Mouse (Mus musculus): ENCODE data around the gene Camta1.

Gene Camta1

DNA sequence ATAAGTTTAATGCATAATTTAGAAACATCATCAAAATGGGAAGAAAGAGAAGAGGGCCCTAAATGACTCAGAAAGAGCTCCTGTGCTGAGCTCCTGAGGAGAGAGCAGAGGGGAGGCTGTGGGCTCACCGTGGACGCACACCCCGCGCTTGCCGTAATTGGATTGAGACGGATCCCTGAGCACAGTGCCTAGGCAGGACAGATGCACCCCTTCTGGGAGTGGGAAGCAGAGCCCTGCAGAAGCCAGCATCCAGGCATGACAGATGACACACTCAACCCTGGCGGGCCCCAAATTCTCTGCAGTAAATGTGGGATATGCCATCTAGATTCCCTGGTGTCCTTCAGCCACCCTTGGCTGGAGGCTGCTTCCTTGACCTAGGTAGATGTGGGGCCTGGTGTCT lies 654.1 kb downstream of the Camta1 start:
- no peak for ATAC-seq (ENCODE audit: low TSS enrichment)

DNA sequence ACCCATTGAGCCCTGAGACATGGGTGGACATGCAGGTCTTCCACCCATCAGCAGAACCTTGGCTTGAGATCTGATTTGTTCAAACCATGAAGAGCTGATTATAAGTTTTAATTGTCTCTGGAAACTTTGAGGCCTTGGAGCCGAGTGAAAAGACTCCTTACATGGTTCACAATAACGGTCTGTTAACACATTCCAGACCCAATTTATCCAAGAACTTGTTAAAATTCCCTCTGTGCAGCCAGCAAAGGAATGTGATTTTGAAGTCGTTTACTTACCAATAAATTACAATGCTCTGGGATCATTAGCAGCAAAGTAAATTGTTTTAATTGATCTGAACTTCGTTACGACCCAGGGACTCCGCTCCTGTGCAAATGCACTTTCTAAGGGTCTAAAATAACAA lies 658.8 kb downstream of the Camta1 start:
- no peak for ATAC-seq (ENCODE audit: low TSS enrichment)

DNA sequence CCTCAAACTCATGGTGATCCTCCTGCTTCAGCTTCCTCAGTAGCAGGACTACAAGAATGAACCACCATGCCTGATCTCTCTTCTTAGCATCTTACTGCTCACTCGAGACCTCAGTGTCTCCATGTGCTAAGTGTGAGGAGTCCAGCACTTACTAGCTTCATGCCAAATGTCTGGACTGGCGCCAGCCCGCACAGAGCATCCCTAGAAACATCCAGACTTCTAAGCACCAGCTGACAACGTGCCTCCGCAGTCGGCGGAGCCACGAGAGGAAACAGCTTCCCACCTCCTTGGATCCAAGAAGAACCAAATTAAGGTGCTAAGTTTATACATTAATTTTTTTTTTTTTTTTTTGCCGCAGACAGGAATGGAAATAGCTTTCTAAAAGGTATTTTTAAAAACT lies 661.4 kb downstream of the Camta1 start:
- ATAC-seq (ENCODE audit: low TSS enrichment) = peak; percentile 96

DNA sequence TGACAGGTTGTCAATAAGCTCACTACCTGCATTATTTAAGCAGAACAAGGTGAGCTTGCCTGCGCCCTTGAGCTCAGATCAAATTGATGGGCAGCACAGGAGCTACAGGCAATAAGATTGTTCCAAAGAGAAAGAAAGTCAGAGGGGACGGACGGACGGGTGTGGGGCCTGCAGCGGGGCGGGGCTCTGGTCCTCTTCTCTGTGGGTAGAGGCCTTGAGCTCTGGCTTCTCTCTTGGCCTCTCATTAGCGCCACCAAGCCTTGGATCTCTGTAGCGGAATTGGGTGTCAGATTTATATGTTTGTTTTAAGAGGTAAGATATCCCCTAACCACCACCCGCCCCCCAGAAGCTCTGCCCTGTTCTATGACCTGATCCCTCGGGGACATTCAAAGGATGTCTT lies 666.5 kb downstream of the Camta1 start:
- ATAC-seq (ENCODE audit: low TSS enrichment) = no peak

DNA sequence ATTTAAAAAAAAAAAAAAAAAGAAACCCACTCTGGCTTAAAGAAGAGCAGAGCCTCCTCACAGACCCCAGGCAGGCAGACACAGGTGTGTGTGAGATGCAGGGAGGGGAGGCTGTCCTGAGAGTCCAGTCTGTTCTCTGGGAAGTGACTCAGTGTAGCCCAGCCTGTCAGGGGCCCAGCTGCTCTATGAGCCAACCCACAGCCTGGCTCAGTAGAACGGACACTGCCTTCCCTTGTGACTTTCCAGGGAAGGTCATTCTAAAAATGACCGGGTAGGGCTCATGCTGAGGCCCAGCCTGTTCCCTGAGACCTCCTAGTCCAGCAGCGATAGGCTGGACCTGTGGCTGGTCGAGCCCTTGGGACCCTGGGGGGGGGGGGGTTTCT lies 667.0 kb downstream of the Camta1 start:
- ATAC-seq (ENCODE audit: low TSS enrichment) = no peak

DNA sequence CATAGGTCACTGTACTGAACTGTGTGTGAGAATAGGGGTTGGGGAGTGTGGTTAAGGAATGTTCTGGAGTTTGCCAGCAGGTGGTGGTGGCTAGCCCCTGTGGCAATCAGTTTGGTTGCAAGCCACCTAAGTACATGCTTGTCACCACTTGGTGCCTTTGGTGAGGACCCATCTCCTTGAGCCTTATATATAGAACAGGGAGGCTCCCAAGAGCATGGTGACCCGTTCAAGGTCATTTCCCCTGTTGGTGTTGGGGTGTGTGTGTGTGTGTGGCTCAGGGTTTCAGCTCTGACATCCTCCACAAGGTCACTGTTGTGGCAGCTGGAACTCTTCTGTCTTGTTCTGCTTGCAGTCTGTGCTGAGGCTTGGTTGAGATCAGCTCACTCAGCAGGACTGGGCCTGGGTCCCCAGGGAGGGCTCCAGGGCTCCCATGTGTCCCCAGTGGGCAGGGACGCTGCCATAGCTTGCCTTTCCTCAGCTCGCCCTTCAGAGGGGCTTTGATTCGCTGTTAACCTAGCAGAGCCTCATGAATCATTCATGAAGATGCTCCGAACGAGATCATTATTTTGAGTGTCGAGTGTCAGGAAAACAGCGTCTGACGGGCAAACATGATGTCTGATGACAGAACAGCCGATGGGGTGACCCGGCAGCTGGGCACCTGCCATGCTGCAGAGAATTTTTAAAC lies 667.5 kb downstream of the Camta1 start:
- no peak for ATAC-seq (ENCODE audit: low TSS enrichment)

DNA sequence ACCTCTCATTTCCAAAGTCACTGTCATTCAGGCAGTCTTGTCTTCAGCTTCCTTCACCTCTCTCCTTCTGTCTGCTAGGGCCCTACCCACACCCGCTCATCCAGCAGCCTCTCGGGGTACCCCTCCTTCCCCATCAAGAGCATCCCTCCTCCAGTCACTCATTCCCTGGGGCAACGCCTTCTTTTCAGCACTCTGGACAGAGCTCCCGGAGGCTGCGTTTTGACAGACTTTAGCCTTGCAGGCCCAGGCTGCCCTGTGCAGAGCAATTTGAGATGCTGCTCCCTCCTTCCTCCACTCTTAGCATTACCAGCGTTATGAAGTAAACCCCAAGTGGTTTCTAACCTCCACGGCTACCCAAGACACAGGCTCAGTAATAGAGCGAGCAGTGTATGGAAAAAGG lies 675.2 kb downstream of the Camta1 start:
- ATAC-seq (ENCODE audit: low TSS enrichment) = no peak

DNA sequence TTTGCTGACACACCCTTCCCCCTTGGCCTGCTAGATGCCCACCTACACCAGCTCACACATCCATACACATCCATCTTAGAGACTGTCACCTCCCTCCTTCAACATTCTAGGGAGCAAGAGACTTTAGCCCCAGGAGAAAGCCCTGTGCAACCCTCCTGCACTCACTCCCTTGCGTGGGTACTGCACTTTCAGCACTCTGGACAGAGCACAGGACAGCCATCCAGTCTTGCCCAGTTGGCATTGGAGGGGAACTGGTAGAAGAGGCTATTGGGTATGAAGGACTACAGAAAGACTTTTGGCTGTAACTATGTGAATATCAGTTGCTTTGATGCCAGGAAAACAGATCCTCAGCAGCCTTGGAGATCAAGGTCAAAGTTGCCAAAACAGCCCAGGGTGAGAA lies 675.9 kb downstream of the Camta1 start:
- ATAC-seq (ENCODE audit: low TSS enrichment) = no peak

DNA sequence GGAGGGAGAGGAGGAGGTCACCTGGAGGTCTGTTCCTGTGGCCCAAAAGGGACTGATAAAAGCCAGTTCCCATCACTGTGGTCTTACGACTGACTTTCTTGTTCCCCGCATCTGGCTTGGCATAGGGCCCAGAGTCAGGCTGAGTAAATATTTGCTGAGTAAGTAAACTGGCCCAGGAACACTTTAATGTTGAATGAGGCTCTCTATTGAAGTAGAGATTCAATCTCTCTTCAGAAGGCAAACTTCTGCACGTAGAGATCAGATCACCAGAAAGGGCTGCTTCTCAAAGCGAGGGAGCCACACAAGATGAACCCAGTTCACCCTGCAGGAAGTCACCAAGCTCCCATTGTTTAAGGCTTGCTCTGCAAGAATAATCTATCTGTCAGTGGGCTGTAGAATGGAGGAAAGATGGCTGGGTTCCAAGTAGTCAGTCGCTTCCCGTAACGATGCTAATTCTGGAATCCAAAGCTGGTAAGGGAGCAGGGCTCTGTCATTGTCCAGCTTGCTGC lies 681.2 kb downstream of the Camta1 start:
- no peak for ATAC-seq (ENCODE audit: low TSS enrichment)

DNA sequence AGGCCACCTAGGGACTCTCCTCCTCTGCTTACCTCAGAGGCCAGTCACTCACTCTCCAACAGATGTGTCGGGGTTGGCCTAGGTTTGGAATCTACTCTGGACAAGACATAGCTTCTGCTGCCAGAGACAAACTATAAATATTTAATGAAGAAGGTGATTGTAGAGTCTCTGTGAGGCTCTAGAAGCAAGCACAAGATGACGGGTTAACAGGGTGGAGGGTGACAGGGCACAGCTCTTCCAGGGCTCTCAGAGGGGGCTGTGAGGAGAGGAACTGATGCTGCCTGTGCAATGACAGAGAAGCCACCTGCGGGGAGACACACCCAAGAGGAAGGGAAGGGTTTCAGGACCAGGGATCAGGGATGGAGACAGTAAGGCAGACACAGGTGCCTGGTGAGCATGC lies 682.0 kb downstream of the Camta1 start:
- ATAC-seq (ENCODE audit: low TSS enrichment) = no peak

DNA sequence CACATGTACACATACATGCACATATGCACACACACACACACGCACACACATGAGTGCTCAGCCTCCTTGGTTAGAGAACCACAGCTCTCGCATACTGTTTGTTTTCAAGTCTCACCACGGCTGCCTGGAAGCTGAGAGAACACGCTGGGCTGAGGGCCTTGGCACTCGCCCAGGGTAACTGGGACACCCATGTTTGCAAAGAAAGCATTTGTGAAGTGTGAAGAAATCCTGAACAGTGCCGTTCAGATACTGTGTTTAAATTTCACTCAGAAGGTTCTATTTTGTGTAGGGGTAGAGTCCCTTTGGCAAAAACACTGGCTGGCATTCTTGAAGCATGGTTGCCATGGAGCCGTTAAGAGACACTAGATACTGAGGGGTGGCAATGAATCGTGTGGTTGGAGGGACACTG lies 682.7 kb downstream of the Camta1 start:
- ATAC-seq (ENCODE audit: low TSS enrichment) = peak; percentile 94

DNA sequence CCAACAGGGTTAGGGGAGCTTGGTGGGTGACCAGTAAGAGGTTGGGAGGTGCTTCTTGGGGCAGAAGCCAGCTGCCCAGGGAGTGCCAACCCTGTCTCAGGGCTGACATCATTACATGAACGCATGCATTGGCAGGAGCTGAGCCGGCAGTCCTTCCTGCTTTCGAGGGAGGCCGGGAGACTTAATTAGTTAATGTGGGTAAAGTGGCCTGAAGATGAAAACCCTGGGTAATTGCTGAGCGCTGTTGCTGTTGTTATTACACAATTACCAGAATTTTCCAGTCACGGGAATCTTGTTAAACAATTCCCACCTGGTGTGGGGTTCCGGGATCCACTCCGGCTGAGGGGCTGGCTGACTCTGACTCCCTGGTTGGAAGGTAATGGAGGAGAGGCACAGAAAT lies 689.1 kb downstream of the Camta1 start:
- ATAC-seq (ENCODE audit: low TSS enrichment) = no peak

DNA sequence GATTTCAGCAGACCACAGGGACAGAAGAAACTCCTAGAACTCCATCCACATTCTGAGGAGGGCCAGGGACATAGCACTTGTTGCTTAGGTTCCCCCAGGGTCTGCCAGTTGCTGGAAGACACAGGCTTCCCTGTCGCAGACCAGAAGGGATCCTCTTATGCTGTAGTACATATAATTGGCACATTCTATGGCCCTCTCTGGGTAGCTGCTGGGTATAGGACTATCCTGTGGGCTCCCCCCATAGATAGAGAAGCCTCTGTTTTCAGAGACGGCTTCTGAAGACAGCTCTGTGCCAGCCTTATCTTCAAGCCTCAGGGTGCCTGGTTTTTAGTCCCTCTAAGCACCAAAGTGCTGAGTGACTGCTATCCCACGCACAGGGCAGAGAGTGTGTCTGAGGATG lies 690.6 kb downstream of the Camta1 start:
- ATAC-seq (ENCODE audit: low TSS enrichment) = no peak

DNA sequence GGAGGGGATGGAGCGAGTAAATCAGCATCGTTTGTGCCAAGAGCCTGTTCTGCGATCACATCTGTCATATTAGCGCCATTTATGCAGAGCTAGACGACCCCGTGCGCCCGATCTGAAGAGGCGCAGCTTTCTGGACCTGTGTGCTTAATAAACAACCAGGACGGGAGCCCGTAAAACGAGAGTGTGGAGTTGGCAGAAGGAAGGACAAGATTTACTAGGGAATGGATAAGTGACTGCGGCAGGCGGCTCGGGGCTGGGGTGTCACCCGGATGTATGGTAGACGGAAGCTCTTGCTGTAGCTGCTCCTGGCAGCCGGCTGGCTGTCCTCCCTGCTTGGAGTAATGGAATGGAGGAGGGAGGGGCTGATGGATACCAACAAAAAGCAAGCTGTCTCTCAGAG lies 691.0 kb downstream of the Camta1 start:
- ATAC-seq (ENCODE audit: low TSS enrichment) = no peak

DNA sequence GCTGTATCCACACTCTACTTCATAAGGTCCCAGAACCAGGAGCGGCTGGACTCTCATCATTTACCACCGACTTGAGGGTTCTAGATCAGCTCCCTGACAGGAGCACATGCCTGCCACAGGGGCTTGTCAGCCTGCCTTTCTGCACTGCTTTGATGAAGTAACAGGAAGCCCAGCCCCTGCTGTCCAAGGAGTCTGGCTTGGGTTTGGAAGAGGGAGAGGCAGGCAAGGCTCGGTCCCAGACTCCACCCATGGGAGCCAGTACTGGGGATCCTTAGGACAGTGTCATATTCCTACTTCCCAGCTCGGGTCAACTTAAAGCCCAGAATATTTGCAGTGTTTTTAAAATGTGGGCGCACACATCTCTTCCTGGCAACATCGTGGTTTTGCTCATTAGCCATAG lies 694.7 kb downstream of the Camta1 start:
- ATAC-seq (ENCODE audit: low TSS enrichment) = no peak

DNA sequence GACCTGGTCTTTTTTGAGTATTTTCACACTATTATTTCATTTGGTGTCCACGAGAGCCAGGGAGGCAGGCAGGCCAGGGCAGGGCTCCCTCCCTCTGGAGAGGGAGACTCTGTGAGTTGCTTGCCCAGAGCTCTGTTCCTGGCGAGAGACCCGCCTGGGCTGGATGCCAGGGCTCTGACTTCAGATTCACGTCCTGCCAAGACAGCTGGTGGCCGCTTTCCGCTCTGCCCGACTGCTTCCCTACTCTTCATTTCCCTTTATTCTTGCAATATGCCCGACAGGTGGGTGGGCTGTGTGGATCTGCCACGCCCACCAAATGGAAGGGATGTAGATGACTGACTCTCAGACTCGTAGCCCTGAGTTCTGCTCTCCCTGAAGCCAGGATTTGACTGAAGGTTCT lies 696.1 kb downstream of the Camta1 start:
- ATAC-seq (ENCODE audit: low TSS enrichment) = peak; percentile 52; the same call in 1 of the 2 replicates

DNA sequence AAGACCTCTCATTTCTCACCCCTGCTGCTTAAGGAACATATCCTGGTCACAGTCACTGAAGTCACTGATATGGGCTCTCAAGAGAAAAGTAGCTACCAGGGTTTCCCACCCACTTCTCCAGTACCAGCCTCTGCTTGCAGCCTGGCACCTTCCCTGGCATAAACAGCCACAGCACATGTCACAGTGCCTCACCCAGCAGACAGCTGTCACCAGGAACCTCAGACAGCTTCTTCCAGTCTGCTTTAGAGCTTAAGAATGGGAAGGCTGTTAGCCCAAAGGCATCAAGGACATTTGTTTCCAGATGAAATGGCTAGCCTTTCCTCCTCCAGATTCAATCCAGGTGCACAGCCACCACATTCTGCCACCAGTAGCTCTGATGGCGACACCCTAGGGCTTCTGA lies 697.4 kb downstream of the Camta1 start:
- ATAC-seq (ENCODE audit: low TSS enrichment) = no peak

DNA sequence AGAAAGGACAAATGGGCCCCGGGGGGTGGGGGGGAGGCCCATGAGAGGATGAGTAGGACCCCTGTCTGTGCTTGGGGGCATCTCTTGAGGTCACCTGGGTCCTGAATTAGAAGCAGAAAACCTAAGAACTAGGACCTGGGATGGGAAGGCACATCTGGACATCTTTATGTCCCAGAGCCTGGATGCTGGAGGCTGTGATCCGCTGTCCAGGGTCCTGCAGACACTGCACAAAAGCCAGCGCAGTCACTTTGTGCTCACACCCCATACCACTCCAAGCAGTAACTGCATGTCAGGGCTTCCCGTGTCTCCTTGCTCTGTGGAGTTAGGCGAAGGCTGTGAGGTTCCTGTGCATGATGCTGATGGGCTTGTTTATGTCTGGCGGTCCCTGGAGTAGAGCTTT lies 699.8 kb downstream of the Camta1 start:
- no peak for ATAC-seq (ENCODE audit: low TSS enrichment)

DNA sequence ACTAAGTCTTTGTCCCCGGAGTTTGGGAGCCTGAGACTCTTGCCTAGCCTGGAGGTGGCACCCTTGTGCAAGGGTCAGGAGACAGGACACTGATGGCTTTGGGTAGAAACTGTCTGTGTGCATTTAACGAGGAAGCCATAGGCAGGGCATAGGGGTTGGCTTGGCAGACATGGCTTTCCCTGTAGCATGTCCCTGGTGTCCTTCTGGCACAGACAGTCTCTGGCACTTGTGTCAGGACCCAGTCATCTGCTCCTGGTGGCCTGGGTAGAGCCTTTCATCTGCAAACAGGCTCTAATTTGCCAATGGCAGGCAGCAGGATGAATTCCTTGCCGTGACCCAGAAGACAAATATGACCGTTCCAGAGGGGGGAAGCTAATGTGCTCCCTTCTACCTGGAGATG lies 700.7 kb downstream of the Camta1 start:
- no peak for ATAC-seq (ENCODE audit: low TSS enrichment)

DNA sequence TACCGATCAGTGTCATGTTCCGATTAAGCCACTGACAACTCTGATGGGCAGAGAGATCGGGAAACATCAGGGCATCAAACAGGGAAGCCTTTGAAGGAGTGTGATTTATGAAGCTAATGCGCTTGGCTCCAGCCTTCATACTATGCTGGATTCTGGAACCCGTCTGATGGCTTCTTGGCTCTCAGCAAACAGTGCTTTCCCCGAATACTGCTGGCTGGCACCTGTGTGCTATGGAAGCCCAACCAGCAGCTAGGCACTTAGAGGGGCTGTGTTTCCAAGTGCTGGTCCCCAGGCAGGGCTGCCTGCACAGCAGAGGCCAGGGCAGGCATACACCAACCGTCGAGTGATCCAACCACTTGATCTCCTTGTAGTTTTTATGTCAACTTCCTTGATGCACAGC lies 701.2 kb downstream of the Camta1 start:
- ATAC-seq (ENCODE audit: low TSS enrichment) = no peak

DNA sequence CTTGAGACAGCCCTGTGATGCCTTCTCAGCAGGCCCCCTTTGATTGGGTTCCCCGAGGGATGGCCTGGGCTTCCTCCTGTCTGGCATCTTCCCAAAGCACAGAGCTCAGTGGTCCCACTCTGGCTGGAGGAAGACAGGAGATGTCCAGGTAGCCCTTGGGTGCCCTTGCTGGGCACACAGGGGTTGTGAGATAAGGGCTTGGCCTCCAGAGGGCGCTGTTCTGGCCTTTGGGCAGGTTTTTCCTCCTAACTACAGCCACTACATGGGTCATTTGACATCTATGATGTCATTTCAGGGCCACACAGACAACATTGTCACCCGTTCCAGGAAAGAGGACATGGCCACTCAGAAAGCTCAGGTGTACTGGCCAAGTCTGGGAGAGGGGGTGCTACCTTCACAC lies 703.4 kb downstream of the Camta1 start:
- no peak for ATAC-seq (ENCODE audit: low TSS enrichment)

DNA sequence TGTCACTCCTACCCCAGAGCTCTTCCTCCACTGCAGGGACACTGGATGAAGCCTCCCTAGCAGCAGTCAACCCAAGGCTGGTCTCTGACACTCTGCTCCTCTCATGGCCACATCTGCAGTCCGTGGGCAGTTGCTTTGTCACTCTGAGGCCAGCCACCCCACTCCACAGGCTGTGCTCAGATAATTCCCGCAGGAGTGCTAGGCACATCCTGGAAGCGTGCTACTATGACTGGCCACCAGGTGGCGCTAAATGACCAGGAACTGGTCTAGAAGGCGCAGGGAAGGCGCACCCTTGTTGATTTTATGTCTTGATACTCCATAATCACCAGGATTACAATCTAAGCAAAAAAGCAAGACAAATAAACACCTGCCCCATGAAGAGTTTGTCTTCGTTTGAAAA lies 704.8 kb downstream of the Camta1 start:
- peak; percentile 87 for ATAC-seq (ENCODE audit: low TSS enrichment)

DNA sequence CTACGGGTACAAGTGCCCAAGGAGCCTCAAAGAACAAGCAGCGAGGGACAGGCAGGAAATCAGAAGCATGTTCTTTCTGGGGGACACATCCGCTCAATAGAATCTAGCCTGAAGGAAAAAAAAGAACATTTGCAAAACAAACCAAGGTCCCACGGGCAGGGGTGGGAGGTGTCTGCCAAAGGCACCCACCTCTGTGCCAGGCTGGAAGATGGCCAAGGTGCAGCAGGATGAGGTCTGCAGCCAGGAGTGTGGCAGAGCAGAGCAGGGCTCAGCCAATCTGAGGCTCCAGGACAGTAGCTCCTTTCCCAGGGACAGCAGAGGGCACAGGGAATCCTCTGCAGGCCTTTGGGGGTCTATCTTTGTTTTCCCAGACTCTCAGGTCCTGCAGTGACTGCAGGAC lies 706.1 kb downstream of the Camta1 start:
- no peak for ATAC-seq (ENCODE audit: low TSS enrichment)

DNA sequence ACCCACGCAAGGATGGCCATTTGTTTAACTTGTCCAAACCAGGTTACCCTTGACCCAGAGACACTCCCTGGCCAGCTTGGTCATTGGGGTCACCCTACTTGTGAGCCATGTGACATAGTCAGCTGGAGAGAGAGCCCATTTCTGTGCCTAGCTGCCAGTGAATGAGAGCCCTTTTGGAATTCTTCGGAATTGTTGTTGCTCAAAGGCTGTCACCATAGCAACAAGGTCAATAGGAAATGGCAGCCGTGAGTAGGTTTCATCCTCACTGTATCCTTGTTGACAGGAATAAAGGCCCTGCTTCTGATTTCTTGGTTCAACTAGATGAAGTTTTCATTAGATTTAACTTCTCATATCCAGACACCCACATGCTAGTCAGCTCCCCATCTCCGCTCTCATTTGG lies 707.4 kb downstream of the Camta1 start:
- ATAC-seq (ENCODE audit: low TSS enrichment) = no peak

Measured in frontal cortex, adult (tissue).